In the genomic region with DNA sequence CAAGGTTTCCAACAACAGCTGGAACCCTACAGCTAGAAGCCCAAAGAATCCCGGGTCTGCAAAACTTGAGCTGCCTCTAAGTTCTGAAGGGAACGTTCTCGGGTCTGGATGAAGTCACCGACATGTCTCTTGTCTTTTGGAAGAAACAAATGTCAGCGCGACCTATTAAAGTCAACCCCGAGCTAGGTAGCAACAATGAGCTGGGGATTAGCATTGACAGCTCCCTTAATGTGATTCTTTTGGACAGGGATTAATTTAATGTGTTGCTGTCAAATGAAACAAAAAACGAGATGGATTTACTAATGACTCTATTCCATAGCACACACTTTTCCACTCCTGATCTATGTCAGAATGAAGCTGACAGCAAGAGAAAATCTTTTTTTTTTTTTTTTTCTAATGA, we compare ENCODE assay signal across 11 mouse cellular contexts. TPM values are rescaled to one million over a fixed set of nuclear protein-coding genes. Genes with fewer than 3 reads are reported as not detected.
DNase-seq lines count a peak whose midpoint lies in the region; ATAC-seq and TF ChIP-seq lines count a peak whose summit lies in the region.
"Had no signal": no experiment of that assay in that cellular context is flagged by ENCODE, and none has a peak within 500 bp of the region (broad histone marks: within the 10 kb centered on the region; RNA-seq: fewer than 3 reads in every experiment).

No protein-coding gene starts in this region.

- H3K9ac ChIP-seq in lung, embryonic 14.5 days, result no peak overlapping the region
- H3K9ac ChIP-seq in forebrain, embryonic 11.5 days (ENCODE audit: low read length), result no peak overlapping the region
- no peak overlapping the region for H3K9ac ChIP-seq in hindbrain, postnatal 0 days (replicated peaks; ENCODE audit: low read length)

- peaks cover 12% of the 10 kb centered on the region; the same call in 1 of the 2 replicates for H3K4me1 ChIP-seq in lung, embryonic 14.5 days (ENCODE audit: insufficient read depth)
- H3K4me1 ChIP-seq in forebrain, embryonic 11.5 days (replicated peaks; ENCODE audit: control insufficient read depth, insufficient read depth, low read length), result peaks cover 8% of the 10 kb centered on the region
- peaks cover 9% of the 10 kb centered on the region for H3K4me1 ChIP-seq in hindbrain, postnatal 0 days (ENCODE audit: insufficient read depth, low read length)

- no peak for TF ChIP-seq CTCF in lung, embryonic 14.5 days (IDR thresholded peaks at IDR 0.05; ENCODE audit: low read depth)
- TF ChIP-seq CTCF in hindbrain, postnatal 0 days (IDR thresholded peaks at IDR 0.05; ENCODE audit: low read depth), result no peak

- no peak overlapping the region for H3K4me3 ChIP-seq in lung, embryonic 14.5 days (ENCODE audit: low read depth, low read length)
- no peak overlapping the region for H3K4me3 ChIP-seq in forebrain, embryonic 11.5 days (ENCODE audit: low read depth, low read length)
- H3K4me3 ChIP-seq in hindbrain, postnatal 0 days (ENCODE audit: low read length), result no peak overlapping the region
- H3K4me3 ChIP-seq: myocyte had no signal

- no peak overlapping the region for H3K27ac ChIP-seq in lung, embryonic 14.5 days (ENCODE audit: low read depth)
- no peak overlapping the region for H3K27ac ChIP-seq in forebrain, embryonic 11.5 days (ENCODE audit: low read depth, low read length)
- no peak overlapping the region for H3K27ac ChIP-seq in hindbrain, postnatal 0 days

- no peaks in the 10 kb centered on the region for H3K27me3 ChIP-seq in lung, embryonic 14.5 days (ENCODE audit: insufficient read depth, low read length)
- no peaks in the 10 kb centered on the region for H3K27me3 ChIP-seq in forebrain, embryonic 11.5 days (ENCODE audit: control insufficient read depth, insufficient read depth, low read length)
- no peaks in the 10 kb centered on the region for H3K27me3 ChIP-seq in hindbrain, postnatal 0 days (ENCODE audit: insufficient read depth, low read length)

- peak; percentile 15 for DNase-seq in lung, embryonic 14.5 days
- no peak for DNase-seq in lung, adult 18-20 months
- no peak for DNase-seq in forebrain, embryonic 11.5 days (ENCODE audit: low spot score)
- no peak for DNase-seq in hindbrain, postnatal 0 days (ENCODE audit: low spot score)
- peak; percentile 57 for DNase-seq in retina, embryonic 14.5 days (ENCODE audit: low spot score)
- no peak for DNase-seq in cerebellum, adult 8-10 months
- DNase-seq in testis, postnatal 10 days (ENCODE audit: low spot score), result no peak
- DNase-seq: kidney, postnatal 4 days; left cerebral cortex, postnatal 4 days had no signal

- peak overlapping the region; percentile 93; the same call in 1 of the 2 replicates for H3K4me2 ChIP-seq in lung, embryonic 14.5 days
- H3K4me2 ChIP-seq in forebrain, embryonic 11.5 days (ENCODE audit: low read depth, low read length, severe bottlenecking), result peak overlapping the region; percentile 93; the same call in 1 of the 2 replicates
- H3K4me2 ChIP-seq in hindbrain, postnatal 0 days (ENCODE audit: low read depth, low read length), result peak overlapping the region; percentile 96

- H3K36me3 ChIP-seq in lung, embryonic 14.5 days (ENCODE audit: insufficient read depth), result no peaks in the 10 kb centered on the region
- no peaks in the 10 kb centered on the region for H3K36me3 ChIP-seq in forebrain, embryonic 11.5 days (ENCODE audit: control insufficient read depth, insufficient read depth, low read length)
- H3K36me3 ChIP-seq in hindbrain, postnatal 0 days (ENCODE audit: insufficient read depth, low read length), result no peaks in the 10 kb centered on the region

- WGBS in lung, embryonic 14.5 days, result 21% methylated on average over 8 of the region's 8 CpGs
- 6% methylated on average over 8 of the region's 8 CpGs for WGBS in forebrain, embryonic 11.5 days
- 12% methylated on average over 8 of the region's 8 CpGs for WGBS in hindbrain, postnatal 0 days

- ATAC-seq in lung, embryonic 14.5 days (ENCODE audit: insufficient read depth), result no peak
- ATAC-seq in forebrain, embryonic 11.5 days (replicated peaks; ENCODE audit: low FRiP score), result no peak
- no peak for ATAC-seq in hindbrain, postnatal 0 days
- ATAC-seq: lung, postnatal 0 days had no signal

- H3K9me3 ChIP-seq in lung, embryonic 14.5 days (ENCODE audit: low read depth, low read length), result no peaks in the 10 kb centered on the region
- H3K9me3 ChIP-seq in forebrain, embryonic 11.5 days (ENCODE audit: control insufficient read depth, low read length), result no peaks in the 10 kb centered on the region
- no peaks in the 10 kb centered on the region for H3K9me3 ChIP-seq in hindbrain, postnatal 0 days (ENCODE audit: low read length)

RNA-seq across cellular contexts. Expression of a gene that starts 27.5 kb away (rescaled TPM):
- polyA plus RNA-seq in lung, embryonic 14.5 days (2014; fragmentation: Nextera tagmentation; extraction: Ambion mirVana), result 47.5 TPM in 2 replicates
- polyA plus RNA-seq in forebrain, embryonic 11.5 days (2014; fragmentation: Nextera tagmentation; extraction: Ambion mirVana), result 48.2 and 50.0 TPM in 2 replicates
- 38.5 and 47.0 TPM in 2 replicates for total RNA-seq in hindbrain, postnatal 0 days (2014; rRNA removed)
- 16.0 TPM in 2 replicates for polyA plus RNA-seq in hindbrain, postnatal 0 days (2015; fragmentation: Nextera tagmentation; extraction: Ambion mirVana)

Comparison
In these comparisons a context has a peak if more than half of its experiments do, and no peak if none do; other contexts are left out.
1. DNase-seq: peak in lung, embryonic 14.5 days (single experiment) and retina, embryonic 14.5 days (single experiment); none in lung, adult 18-20 months (0 of 2), forebrain, embryonic 11.5 days (single experiment), hindbrain, postnatal 0 days (single experiment), cerebellum, adult 8-10 months (single experiment) and testis, postnatal 10 days (single experiment).
2. Peak in every context shown above with its lines, with median percentiles within 50 percentile points of each other: H3K4me2 ChIP-seq.